Mouse (Mus musculus): Measurements from ENCODE around the gene A630001G21Rik. TPM values are rescaled to one million over a fixed set of nuclear protein-coding genes. Genes with fewer than 3 reads are reported as not detected.
"Not testable (repeated sequence)": the region's sequence is repeated elsewhere in the genome, so short reads cannot be mapped to it uniquely, and the experiment has no call there.

A630001G21Rik gene
- total RNA-seq (2021): under 1 TPM; 0.56 to 0.86 TPM
- long read RNA-seq, experiment 1: 0 reads
- long read RNA-seq, experiment 2: 0 reads

GRCm38 (mm10) chr1:85778436-85778835 lies at the start of gene A630001G21Rik:
A630001G21Rik (minus strand) TSS chr1:85778643.
- no peak for DNase-seq

DNA sequence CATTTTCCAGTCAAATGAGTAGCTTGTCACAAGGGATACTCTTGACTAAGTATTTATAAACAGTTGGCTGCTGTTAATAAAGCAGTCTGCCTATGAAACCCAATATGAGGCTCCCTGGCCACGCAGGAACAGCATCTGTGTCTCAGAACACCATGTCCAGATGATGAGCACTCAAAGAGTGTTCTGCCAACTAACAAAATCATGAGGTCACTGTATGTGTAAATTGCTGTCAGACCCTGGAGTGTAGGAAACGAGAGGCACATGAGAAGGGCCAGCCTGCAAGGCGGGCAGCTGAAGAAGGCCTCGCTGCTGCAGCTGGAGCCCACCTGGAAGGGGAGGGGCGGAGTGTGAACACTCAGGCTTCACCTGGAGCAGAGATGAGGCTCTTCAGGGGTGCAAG lies 48.7 kb upstream of the A630001G21Rik start:
- DNase-seq: no peak

GRCm38 (mm10) chr1:85824905-85825304 lies 46.5 kb upstream of the A630001G21Rik start:
- no peak for DNase-seq

GRCm38 (mm10) chr1:85822239-85822638 lies 43.8 kb upstream of the A630001G21Rik start:
- DNase-seq: no peak

- no peak for DNase-seq
Measured at GRCm38 (mm10) chr1:85819695-85820094, 41.3 kb upstream of the A630001G21Rik start.

- no peak for DNase-seq
Measured at GRCm38 (mm10) chr1:85818121-85818520, 39.7 kb upstream of the A630001G21Rik start.

- DNase-seq: not testable (repeated sequence)
Measured at GRCm38 (mm10) chr1:85814213-85814612, 35.8 kb upstream of the A630001G21Rik start.

- no peak for DNase-seq
Measured at GRCm38 (mm10) chr1:85810787-85811186, 32.3 kb upstream of the A630001G21Rik start.

- peak; percentile 27 to 48 for DNase-seq
Measured at GRCm38 (mm10) chr1:85810343-85810742, 31.9 kb upstream of the A630001G21Rik start.

GRCm38 (mm10) chr1:85809256-85809655 lies 30.8 kb upstream of the A630001G21Rik start:
- no peak for DNase-seq

DNA sequence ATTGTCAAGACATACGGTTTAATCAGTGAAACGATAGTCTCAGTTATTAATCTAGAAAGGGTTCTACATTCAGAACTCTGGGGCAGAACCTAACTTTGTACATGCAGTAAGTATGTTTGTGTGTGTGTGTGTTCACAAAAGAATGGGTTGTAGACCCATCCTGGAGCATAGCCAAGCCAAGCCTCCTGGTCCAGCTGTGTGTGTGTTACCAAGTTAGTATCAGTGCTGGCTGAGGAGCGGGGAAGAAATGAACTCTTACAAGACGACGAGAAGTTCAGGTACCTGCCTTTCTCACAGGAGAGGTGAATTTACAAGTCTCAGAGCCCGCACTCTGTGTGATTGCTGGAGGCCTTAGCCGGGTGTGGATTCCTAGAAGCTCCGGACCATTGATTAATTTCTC lies 26.1 kb upstream of the A630001G21Rik start:
- DNase-seq: no peak

- no peak for DNase-seq
Measured at GRCm38 (mm10) chr1:85802517-85802916, 24.1 kb upstream of the A630001G21Rik start.

DNA sequence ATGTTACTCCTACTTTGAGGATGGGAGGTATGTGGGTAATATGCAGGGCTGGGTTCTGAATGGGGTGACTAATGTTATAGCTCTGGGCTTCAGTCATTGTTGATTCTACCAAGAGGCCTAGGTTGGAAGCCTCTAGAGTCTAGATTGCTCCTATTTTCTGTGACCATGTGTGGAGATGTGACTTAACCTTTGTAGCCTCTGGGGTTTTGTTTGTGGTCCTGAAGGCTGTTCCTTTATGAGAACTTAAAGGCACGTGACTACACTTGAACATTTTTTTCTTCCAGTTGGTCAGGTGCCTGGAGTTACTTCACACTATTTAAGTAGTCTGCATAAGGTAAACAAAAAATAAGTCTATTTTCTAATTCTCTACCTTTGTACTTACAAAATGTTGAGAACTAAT lies 21.3 kb upstream of the A630001G21Rik start:
- no peak for DNase-seq

DNA sequence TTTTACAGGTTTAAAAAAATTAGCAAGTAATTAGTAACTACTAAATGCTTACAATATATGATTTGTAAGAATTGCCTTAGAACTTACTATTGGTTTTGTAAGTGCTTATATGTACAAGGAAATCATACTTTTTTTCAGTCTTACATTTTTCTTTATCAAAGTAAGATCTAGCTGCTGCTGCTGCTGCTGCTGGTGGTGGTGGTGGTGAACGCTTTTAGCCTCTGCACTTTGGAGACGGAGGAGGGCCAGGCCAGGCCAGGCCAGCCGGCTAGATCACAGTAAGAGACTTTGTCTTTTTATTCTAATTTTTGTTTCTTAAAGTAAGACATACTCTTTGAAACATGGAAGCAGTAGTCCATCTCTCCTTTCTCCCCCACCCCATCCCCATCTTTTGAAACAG lies 16.8 kb upstream of the A630001G21Rik start:
- peak in 1 of 2 experiments; percentile 9 for DNase-seq

GRCm38 (mm10) chr1:85794106-85794771 lies 15.8 kb upstream of the A630001G21Rik start:
- peak; percentile 58 to 62 for DNase-seq

GRCm38 (mm10) chr1:85793208-85794105 lies 15.0 kb upstream of the A630001G21Rik start, which contains the start of gene Cab39:
Cab39 (plus strand) TSS chr1:85793441.
- DNase-seq: peak; percentile 92 to 96

DNA sequence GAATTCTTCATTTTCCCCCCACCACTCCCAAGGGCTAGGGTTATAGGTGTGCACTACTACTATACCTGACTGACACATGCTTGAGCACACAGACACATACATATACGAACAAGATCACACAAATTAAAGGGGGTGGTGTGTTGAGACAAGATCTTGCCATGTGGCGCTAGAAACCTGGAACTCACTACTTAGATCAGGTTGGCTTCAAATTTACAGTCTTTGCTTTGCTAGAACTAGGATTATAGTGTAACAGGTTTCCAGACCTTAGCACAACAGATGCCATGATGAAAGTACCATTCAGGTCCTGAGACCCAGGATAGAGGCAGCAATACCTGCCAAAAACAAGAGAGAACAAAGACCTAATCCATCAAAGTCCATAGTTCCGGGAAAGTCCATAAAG lies 13.0 kb upstream of the A630001G21Rik start:
- DNase-seq: no peak

DNA sequence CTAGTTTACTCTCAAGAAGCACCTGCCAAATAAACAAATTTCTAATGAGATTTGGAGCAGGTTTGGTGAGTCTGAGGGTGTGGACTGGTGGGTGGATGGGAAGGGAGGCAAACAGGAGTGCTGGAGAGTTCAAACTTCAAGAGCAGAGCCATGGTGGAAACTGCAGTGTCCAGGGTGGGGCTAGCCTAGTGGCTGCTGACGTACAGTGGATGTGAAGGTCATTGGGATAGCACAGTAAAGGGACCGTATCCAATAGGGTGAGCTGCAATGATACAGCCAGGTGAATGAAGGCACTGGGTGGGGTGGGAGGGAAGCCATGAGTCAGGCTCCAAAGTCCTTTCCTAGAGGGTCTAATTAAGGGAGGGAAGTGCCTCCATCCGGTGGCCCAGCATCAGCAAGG lies 12.1 kb upstream of the A630001G21Rik start:
- DNase-seq: no peak

DNA sequence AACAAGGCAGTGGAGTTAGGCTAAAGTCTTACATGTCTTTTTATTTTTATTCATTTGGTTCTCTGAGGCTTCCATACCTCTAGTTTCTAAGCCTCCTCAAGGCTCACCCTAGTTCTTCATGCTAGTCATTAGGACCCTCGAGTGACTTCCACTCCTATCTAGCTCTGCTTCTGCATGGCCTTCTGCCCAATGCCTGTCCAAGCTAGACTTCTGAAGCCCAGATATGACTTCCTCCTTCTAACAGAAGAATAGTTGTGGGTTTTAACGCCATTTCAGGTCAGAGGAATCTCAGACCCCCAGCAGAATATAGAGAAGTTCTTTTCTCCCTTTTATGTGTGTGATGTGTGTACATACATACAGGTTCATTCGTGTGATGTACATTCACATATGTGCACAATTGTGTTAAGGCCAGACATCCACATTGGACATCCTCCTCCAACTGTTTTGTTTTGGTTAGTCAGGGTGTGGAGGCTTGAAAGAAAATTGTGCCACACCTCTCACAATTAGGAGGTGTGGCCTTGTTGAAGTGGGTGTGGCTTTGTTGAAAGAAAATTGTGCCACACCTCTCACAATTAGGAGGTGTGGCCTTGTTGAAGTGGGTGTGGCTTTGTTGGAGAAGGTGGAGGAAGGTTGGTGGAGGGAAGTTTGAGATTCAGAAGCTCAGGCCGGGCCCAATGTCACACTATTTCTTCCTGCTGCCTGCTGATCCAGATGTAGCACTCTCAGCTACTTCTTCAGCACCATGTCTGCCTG lies 1.2 kb upstream of the A630001G21Rik start:
- DNase-seq: no peak

DNA sequence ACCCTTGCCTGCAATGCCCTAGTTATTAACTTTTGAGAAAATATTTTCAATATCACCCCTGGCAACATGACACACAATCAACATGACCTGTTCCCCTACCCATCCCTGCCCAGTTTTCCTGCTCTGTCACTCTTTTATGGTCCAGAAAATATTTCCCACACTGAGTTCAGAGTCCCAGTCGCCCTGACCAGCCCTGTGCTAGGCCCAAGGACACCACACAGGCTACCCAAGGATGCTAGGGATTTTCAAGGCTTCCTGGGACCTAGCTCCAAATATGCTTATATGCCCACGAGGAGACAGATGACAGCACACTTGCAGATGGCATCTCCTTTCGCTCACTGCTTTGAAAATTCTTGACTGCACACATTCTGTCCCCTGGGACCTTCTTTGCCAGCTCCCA lies 569 bp upstream of the A630001G21Rik start:
- DNase-seq: peak in 1 of 2 experiments; percentile 20

- DNase-seq: no peak
Measured at GRCm38 (mm10) chr1:85776154-85776553, 2.3 kb downstream of the A630001G21Rik start.

GRCm38 (mm10) chr1:85775136-85775535 lies 3.3 kb downstream of the A630001G21Rik start:
- DNase-seq: peak; percentile 71
